Mouse (Mus musculus) E14TG2a.4 (cell line): Measurements from ENCODE around the gene 1700016D06Rik.

Experiments used
- CTCF ChIP-seq: conservative IDR thresholded peaks from 2 replicates; pipeline ENCODE4 v1.5.1; 2014; ENCODE audit warnings: low read length
- NANOG ChIP-seq: IDR thresholded peaks from 2 replicates; pipeline ENCODE4 v1.6.1; 2014; ENCODE audit warnings: borderline replicate concordance, low read length, mixed read lengths
- POU5F1 ChIP-seq: IDR thresholded peaks from 2 replicates; pipeline ENCODE4 v1.6.1; 2014; ENCODE audit warnings: low read length, borderline replicate concordance

GRCm38 (mm10) chr8:11633414-11633813 is 67.4 kb downstream of the 1700016D06Rik start:
- TF ChIP-seq CTCF (no peak), POU5F1 (no peak), NANOG (no peak)
